Mouse (Mus musculus) layer of hippocampus, adult 9-10 months (tissue): ENCODE measurements around the gene Spaca9.

Experiments used
- DNase-seq: peaks from one replicate; pipeline ENCODE4 v3.0.0; 2022; ENCODE audit warnings: low spot score

Spaca9 gene

GRCm38 (mm10) chr2:28665818-28666217 lies 33.7 kb downstream of the Spaca9 start:
- no peak for DNase-seq

- DNase-seq = no peak
Measured at GRCm38 (mm10) chr2:28662891-28663290, 36.6 kb downstream of the Spaca9 start.

GRCm38 (mm10) chr2:28656216-28656615 lies 43.3 kb downstream of the Spaca9 start:
- DNase-seq = no peak

- no peak for DNase-seq
Measured at GRCm38 (mm10) chr2:28654295-28654694, 45.2 kb downstream of the Spaca9 start.

- no peak for DNase-seq
Measured at GRCm38 (mm10) chr2:28653351-28653750, 46.2 kb downstream of the Spaca9 start.

GRCm38 (mm10) chr2:28650526-28650925 lies 49.0 kb downstream of the Spaca9 start:
- no peak for DNase-seq

- DNase-seq = no peak
Measured at GRCm38 (mm10) chr2:28643081-28643480, 56.4 kb downstream of the Spaca9 start.
